Mouse (Mus musculus) liver, embryonic 15.5 days (tissue): ENCODE measurements around the gene 1700021F07Rik. TPM values are rescaled to one million over a fixed set of nuclear protein-coding genes. Genes with fewer than 3 reads are reported as not detected.

Experiments
- ATAC-seq: fragments of 200-750 bp; cut with Nextera tagmentation; 2 replicates; pipeline ENCODE4 v1.8.0; 2017; ENCODE audit warnings: moderate number of reproducible peaks, mild to moderate bottlenecking, moderate library complexity; ENCODE audit not compliant: insufficient read depth
- H3K27ac ChIP-seq: fragments of 300-500 bp; sonication (generic); replicated peaks from 2 replicates; pipeline ENCODE4 v1.5.1; 2015; ENCODE audit warnings: mild to moderate bottlenecking, inconsistent platforms
- H3K27me3 ChIP-seq: fragments of 300-500 bp; sonication (generic); 2 replicates; pipeline ENCODE4 v1.6.1; 2015; ENCODE audit warnings: mild to moderate bottlenecking, inconsistent platforms
- H3K36me3 ChIP-seq: fragments of 300-500 bp; sonication (generic); replicated peaks from 2 replicates; pipeline ENCODE4 v1.6.1; 2015; ENCODE audit warnings: moderate library complexity, mild to moderate bottlenecking, inconsistent platforms
- H3K4me1 ChIP-seq: fragments of 300-500 bp; sonication (generic); replicated peaks from 2 replicates; pipeline ENCODE4 v1.6.1; 2015; ENCODE audit warnings: inconsistent platforms
- H3K4me2 ChIP-seq: fragments of 300-500 bp; sonication (generic); 2 replicates; pipeline ENCODE4 v1.6.1; 2015; ENCODE audit warnings: moderate library complexity, mild to moderate bottlenecking, inconsistent platforms
- H3K4me3 ChIP-seq: fragments of 300-500 bp; sonication (generic); replicated peaks from 2 replicates; pipeline ENCODE4 v1.5.1; 2015; ENCODE audit warnings: mild to moderate bottlenecking, inconsistent platforms
- H3K9ac ChIP-seq: fragments of 300-500 bp; sonication (generic); 2 replicates; pipeline ENCODE4 v1.6.1; 2015; ENCODE audit warnings: moderate library complexity, mild to moderate bottlenecking, inconsistent platforms
- H3K9me3 ChIP-seq: fragments of 300-500 bp; sonication (generic); replicated peaks from 2 replicates; pipeline ENCODE4 v1.6.1; 2016; ENCODE audit warnings: inconsistent platforms
- WGBS: fragments of 180-500 bp; shearing (Covaris S2); methylation state at CpG from one replicate; pipeline ENCODE4 v1.1.7; 2015; ENCODE audit warnings: mixed read lengths; ENCODE audit not compliant: insufficient replicate concordance; 5-methylcytosine and 5-hydroxymethylcytosine counted together
- polyA plus RNA-seq: library from polyadenylated mRNA; unstranded; fragments of >200 nt; fragmentation: Nextera tagmentation; extraction: Ambion mirVana; gene quantifications from 2 replicates; pipeline ENCODE4 v1.2.1, GENCODE M21; 2015

The 1700021F07Rik gene
- not detected in 2 replicates for polyA plus RNA-seq

DNA sequence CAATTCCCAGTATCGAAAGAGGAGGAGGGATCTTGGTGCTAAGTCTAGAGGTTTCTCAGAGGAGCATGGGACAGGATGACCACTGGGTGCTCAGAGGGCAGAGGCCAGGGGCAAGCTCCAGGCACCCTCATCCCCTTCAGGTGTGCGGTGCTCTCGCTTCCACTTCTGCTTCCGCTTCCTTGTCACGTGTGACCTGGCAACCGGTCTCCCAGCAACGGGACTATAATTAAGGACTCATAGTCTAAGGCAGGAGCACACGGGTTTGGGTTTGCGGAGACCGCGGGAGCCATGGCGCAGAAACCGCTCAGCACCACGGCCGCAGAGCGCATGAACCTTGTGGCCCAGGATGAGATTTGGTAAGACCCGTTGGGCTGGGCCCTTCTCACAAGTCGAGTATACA lies at the start of gene 1700021F07Rik:
Gene 1700021F07Rik (plus strand): TSS at position 211 of the 400 bp plus-strand sequence.
- Histone ChIP-seq H3K4me1 (no peaks in the 10 kb centered on the region), H3K9me3 (no peaks in the 10 kb centered on the region), H3K36me3 (no peaks in the 10 kb centered on the region), H3K4me3 (no peak within 1 kb of the TSS), H3K27me3 (no peaks in the 10 kb centered on the region), H3K27ac (no peak within 1 kb of the TSS), H3K9ac (no peak within 1 kb of the TSS), H3K4me2 (no peak within 1 kb of the TSS)
- whole genome bisulfite sequencing = 79% methylated on average over 18 of the region's 18 CpGs
- no peak for ATAC-seq

DNA sequence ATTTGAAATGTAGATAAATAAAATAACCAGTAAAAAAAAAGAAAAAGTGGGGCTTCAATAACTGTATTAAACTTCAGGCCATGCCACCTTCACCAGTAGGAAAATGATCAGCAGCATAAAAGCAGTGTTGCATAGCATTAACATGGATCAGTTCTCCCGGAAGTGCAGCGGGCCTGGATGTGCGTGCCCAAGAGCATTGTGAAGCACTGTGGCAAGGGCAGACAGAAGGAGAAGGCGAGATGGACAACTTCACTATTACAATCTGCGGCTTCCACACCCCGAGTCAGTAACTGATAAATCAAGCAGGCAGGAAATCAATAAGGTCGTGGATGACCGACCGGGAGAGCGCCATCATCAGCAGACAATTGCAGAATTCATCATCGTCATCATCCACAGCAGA lies 49.2 kb upstream of the 1700021F07Rik start:
- H3K4me1 ChIP-seq = no peaks in the 10 kb centered on the region
- 54% methylated on average over 11 of the region's 11 CpGs for WGBS
- H3K4me3 ChIP-seq = no peak overlapping the region
- H3K9me3 ChIP-seq = no peaks in the 10 kb centered on the region
- ATAC-seq = no peak
- no peak overlapping the region for H3K27ac ChIP-seq
- no peaks in the 10 kb centered on the region for H3K27me3 ChIP-seq
- H3K36me3 ChIP-seq = no peaks in the 10 kb centered on the region
- no peak overlapping the region for H3K9ac ChIP-seq
- no peak overlapping the region for H3K4me2 ChIP-seq

DNA sequence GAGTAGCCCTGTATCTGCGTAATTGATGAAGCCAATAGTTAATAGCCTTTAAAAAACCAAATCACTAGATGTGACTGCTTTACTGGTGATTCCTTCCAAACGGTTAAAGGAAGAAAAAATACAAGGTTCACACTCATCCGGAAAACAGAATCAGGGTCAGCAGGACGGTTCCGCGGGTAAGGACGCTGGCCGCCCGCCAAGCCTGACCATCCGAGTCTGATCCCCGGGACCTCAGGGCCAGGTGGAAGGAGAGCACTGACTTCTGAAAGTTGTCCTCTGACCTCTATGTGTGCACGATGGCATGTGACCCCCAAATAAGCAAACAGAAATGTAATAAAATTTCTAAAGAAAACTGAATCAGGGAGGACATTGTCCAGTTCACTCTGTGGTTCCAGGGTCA lies 43.3 kb upstream of the 1700021F07Rik start:
- 81% methylated on average over 12 of the region's 12 CpGs for WGBS
- Histone ChIP-seq H3K27ac (no peak overlapping the region), H3K4me3 (no peak overlapping the region)

DNA sequence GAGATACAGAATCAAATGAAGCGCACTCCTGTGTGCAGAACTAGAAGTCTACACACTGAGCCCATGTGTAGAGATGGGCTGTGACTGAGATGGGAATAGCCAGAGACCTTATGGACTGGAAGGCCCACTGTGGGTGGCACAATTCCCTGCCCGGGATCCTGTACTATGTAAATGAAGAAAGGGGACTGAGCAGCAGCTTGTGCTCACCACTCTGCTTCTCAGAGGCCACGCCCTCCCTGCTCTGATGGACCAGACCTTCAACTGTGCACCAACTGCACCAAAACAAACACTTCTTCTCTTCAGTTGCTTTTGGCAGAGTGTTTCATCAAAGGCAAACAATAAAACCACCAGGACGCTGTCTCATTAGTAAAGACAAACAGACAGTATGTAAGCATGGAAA lies 37.9 kb upstream of the 1700021F07Rik start:
- ATAC-seq = no peak
- WGBS = 64% methylated on average over 4 of the region's 4 CpGs
- H3K27ac ChIP-seq = no peak overlapping the region

More for the DNA sequence above, 43.3 kb upstream of the 1700021F07Rik start:
- H3K4me1 ChIP-seq = no peaks in the 10 kb centered on the region
- no peak for ATAC-seq
- no peaks in the 10 kb centered on the region for H3K36me3 ChIP-seq
- no peak overlapping the region for H3K4me2 ChIP-seq
- H3K27me3 ChIP-seq = no peaks in the 10 kb centered on the region
- no peaks in the 10 kb centered on the region for H3K9me3 ChIP-seq
- no peak overlapping the region for H3K9ac ChIP-seq

DNA sequence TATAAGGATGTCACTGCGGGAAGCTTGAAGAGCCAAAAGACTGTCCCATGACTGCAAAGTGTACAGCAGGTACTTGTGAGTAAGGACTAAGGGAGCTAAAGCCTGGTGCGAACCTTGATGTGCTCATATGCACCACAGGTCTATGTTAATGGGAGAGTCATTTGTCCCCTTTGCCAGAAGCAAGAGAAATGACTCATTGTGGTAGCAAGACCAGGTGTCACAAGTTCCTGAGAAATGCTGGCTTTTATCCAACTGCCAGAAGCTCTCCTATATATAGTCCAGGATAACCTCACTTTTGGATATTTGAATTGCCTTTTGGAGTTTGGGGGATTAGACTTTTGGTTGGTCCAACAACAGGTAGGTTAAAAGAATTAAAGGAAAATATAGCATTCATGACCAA lies 22.8 kb upstream of the 1700021F07Rik start:
- Histone ChIP-seq H3K36me3 (no peaks in the 10 kb centered on the region), H3K27me3 (no peaks in the 10 kb centered on the region), H3K27ac (no peak overlapping the region), H3K9me3 (no peaks in the 10 kb centered on the region), H3K4me3 (no peak overlapping the region), H3K4me1 (no peaks in the 10 kb centered on the region), H3K4me2 (no peak overlapping the region), H3K9ac (no peak overlapping the region)
- ATAC-seq = no peak
- WGBS = 63% methylated on average over 2 of the region's 2 CpGs

More for the DNA sequence above, 37.9 kb upstream of the 1700021F07Rik start:
- H3K27me3 ChIP-seq = no peaks in the 10 kb centered on the region
- H3K9ac ChIP-seq = no peak overlapping the region
- no peaks in the 10 kb centered on the region for H3K9me3 ChIP-seq
- H3K4me2 ChIP-seq = no peak overlapping the region
- no peaks in the 10 kb centered on the region for H3K4me1 ChIP-seq
- no peak overlapping the region for H3K4me3 ChIP-seq
- no peaks in the 10 kb centered on the region for H3K36me3 ChIP-seq

DNA sequence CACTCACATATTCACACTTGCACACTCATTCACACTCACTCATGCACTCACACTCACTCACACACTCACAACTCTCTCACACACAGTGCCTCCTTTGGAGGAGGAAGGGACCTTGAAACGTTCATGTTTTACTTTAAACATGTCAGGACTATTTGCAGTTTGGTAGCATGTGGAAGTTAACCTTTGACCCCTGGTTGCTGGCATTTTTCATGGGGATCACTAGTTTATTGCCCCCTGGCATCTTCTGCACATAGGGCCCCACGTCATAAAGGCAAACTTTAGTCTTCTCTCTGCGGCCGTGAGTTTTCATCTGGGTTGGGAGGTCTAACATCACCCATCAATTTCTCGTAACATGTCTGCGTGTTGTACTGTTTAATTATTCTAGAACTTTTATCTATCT lies 8.4 kb upstream of the 1700021F07Rik start:
- H3K27me3 ChIP-seq = no peaks in the 10 kb centered on the region
- ATAC-seq = no peak
- no peak overlapping the region for H3K9ac ChIP-seq
- no peak overlapping the region for H3K27ac ChIP-seq
- H3K4me3 ChIP-seq = no peak overlapping the region
- H3K4me1 ChIP-seq = no peaks in the 10 kb centered on the region
- H3K36me3 ChIP-seq = no peaks in the 10 kb centered on the region
- 70% methylated on average over 6 of the region's 6 CpGs for WGBS
- H3K4me2 ChIP-seq = no peak overlapping the region
- H3K9me3 ChIP-seq = no peaks in the 10 kb centered on the region

DNA sequence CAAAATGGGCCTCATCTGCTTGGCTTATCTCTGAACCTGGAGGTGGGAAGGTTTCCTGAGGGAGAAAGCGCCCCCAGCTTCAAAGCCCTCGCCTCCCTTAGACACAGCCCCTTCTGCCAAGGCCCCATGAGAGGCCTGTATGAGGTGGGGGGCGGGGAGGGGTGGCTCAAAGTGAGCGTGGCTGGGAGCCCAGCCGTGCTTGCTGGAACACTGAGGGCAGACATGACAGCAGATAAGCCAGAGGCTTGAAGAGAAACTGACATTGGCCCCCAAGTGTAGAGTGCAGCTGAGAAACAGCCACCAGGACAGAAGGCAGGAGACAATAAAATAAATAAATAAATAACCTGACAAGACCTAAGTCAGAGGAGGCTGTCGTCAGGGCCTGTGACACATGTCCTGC lies 7.2 kb upstream of the 1700021F07Rik start:
- no peak overlapping the region for H3K4me3 ChIP-seq
- no peak overlapping the region for H3K4me2 ChIP-seq
- ATAC-seq = no peak
- no peaks in the 10 kb centered on the region for H3K9me3 ChIP-seq
- H3K4me1 ChIP-seq = no peaks in the 10 kb centered on the region
- WGBS = 26% methylated on average over 6 of the region's 6 CpGs
- no peaks in the 10 kb centered on the region for H3K27me3 ChIP-seq
- H3K36me3 ChIP-seq = no peaks in the 10 kb centered on the region
- no peak overlapping the region for H3K27ac ChIP-seq
- H3K9ac ChIP-seq = no peak overlapping the region

DNA sequence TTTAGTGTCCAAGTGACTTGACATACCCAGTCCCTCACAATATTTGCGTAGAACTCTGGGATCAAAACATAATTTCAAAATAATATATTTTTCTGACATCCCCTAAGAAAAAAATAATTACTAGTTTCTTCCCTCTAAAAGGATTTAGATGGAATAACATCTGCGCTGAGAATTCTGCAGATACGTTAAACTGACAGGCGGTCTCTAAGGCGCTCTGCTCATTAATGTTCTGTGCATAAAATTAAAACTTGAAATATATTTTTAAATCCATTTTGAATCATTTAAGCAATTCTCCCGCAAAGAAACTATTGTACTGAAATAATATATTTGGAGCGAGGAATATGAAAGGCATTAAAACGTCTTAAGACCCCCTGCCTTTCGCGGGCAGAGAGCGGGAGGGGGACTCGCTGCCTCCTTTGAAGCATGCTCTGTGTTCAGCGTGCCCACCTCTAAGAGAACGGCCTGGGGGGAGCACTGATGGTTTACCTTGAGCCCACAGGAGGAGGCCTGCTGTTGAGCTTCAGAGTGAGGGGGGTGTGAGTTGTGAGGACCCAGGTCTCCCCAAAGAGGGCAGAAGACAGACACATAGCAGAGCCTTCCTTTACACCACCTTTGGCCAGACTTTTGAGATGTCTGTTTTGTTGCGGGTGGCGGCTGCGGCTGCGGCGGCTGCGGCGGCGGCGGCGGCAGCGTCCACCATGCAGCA lies 6.1 kb upstream of the 1700021F07Rik start:
- Histone ChIP-seq H3K9me3 (no peaks in the 10 kb centered on the region), H3K4me1 (no peaks in the 10 kb centered on the region), H3K27me3 (no peaks in the 10 kb centered on the region), H3K27ac (no peak overlapping the region), H3K4me3 (no peak overlapping the region), H3K9ac (no peak overlapping the region), H3K4me2 (no peak overlapping the region), H3K36me3 (no peaks in the 10 kb centered on the region)
- no peak for ATAC-seq
- WGBS = 79% methylated on average over 25 of the region's 25 CpGs

DNA sequence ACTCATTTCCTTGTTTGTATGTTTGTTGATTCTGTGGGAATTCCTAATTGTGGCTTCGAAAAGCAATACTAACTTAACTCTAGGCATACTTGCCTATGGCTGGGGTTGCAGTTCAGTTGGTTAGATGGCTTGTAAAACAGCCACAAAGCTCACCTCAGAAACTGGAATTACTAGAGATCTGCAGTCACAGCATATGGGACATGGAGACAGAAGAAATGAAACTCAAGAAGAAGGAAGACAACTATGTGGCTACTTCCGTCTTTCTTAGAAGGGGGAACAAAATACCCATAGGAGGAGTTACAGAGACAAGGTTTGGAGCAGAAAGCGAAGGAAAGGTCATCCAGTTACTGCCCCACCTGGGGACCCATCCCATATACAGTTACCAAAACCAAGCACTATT lies 6.1 kb downstream of the 1700021F07Rik start:
- no peak overlapping the region for H3K4me3 ChIP-seq
- H3K27ac ChIP-seq = no peak overlapping the region
- no peaks in the 10 kb centered on the region for H3K9me3 ChIP-seq
- 38% methylated on average over 3 of the region's 3 CpGs for WGBS
- H3K4me2 ChIP-seq = no peak overlapping the region
- H3K4me1 ChIP-seq = no peaks in the 10 kb centered on the region
- no peak overlapping the region for H3K9ac ChIP-seq
- ATAC-seq = no peak
- H3K36me3 ChIP-seq = no peaks in the 10 kb centered on the region
- H3K27me3 ChIP-seq = no peaks in the 10 kb centered on the region

DNA sequence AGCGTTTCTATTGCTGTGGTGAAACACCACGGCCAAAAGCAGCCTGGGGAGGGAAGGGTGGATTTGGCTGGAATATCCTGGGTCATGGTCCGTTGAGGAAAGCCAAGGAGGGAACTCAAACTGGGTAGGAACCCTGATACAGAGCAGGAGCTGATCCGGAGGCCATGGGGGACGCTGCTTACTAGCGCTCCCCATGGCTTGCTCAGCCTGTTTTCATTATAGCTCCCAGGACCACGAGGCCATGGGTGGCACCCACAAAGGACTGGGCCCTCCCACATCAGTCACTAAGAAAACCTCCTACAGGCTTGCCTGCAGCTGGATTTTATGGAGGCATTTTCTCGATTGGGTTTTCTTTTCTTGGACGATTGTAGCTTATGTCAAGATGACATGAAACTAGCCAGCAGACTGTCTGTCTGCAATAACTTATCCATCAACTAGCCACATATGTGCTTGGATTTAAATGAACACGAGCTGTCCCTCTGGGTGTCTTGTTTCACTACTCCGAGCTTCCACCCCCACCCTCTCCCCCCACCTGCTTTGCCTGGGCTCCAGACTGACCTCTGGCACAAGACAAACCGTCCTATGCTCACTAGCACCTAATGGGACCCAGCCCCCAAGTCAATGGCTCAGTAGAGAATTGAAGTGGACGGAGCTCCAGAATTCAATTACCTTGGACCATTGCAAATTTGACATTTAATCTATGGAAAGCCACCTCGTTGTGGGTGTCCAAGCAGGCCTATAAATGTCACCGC lies 10.5 kb downstream of the 1700021F07Rik start:
- H3K4me2 ChIP-seq = no peak overlapping the region
- no peaks in the 10 kb centered on the region for H3K4me1 ChIP-seq
- H3K9ac ChIP-seq = no peak overlapping the region
- 59% methylated on average over 15 of the region's 15 CpGs for WGBS
- no peaks in the 10 kb centered on the region for H3K9me3 ChIP-seq
- H3K27me3 ChIP-seq = no peaks in the 10 kb centered on the region
- no peaks in the 10 kb centered on the region for H3K36me3 ChIP-seq
- H3K4me3 ChIP-seq = no peak overlapping the region
- H3K27ac ChIP-seq = no peak overlapping the region
- no peak for ATAC-seq

DNA sequence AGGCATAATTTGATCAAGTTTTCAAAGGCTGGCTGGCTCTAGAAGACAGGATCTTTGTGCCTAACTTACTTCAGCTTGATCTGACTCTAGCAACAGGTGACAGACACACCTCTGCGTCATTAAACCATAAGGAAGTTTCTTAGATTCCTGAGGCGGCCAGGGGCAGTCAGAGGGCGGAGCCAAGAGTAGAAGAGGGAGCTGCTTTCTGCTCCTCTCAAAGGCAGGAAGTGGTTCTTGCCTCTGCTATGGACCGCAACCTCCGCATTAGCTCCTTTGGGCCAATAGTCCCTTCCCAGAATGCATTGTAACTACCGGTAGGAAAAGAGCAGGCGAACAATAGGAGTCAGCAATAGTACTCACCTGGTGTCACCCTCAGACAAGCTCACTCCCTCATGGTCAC lies 12.2 kb downstream of the 1700021F07Rik start:
- Histone ChIP-seq H3K9me3 (no peaks in the 10 kb centered on the region), H3K4me2 (no peak overlapping the region), H3K4me3 (no peak overlapping the region), H3K36me3 (no peaks in the 10 kb centered on the region), H3K27ac (no peak overlapping the region), H3K9ac (no peak overlapping the region), H3K27me3 (no peaks in the 10 kb centered on the region), H3K4me1 (no peaks in the 10 kb centered on the region)
- WGBS = 30% methylated on average over 7 of the region's 7 CpGs
- no peak for ATAC-seq
